Mouse (Mus musculus): Measurements from ENCODE around the gene Cyba. TPM values are rescaled to one million over a fixed set of nuclear protein-coding genes. Genes with fewer than 3 reads are reported as not detected.

Gene Cyba
- total RNA-seq, 2 experiments from 2014 or later: 6.7 to 7.7 TPM

GRCm38 (mm10) chr8:122443262-122444006 is 10.7 kb upstream of the Cyba start, which contains the start of gene Mvd:
Mvd (minus strand) TSS chr8:122443422.
- intact Hi-C loops (cut with DNase I): loop anchor here (5.0 kb wide), 1 partner anchor 171 kb away; no protein-coding TSS in a partner anchor
- TF ChIP-seq CTCF (IDR thresholded peaks at IDR 0.05): peak; percentile 56
- DNase-seq: peak; percentile 99
- Histone ChIP-seq H3K27ac (peak within 1 kb of the TSS; percentile 94), H3K4me3 (peak within 1 kb of the TSS; percentile 82)

DNA sequence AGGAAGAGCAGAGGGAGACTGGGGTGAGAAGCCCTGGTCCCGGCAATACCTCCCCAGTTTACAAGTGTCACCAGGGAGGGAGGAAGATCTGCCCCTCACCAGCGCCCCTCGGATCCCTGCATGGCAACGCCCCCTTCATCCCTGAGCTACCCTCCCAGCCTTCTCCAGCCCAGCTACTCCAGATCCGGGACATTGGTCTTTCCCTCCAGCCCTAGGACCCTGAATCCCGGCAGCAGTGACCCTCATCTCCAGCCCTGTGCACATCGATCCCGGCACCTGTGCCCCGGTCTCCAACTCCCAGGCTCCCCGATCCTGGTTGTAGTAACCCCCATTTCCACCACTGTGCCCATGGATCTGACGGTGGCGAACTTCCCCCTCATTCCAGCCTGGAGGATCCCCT is 10.1 kb upstream of the Cyba start:
- DNase-seq: no peak
- Histone ChIP-seq H3K4me3 (peak overlapping the region; percentile 82), H3K27ac (peak overlapping the region; percentile 94)
- intact Hi-C loops (cut with DNase I): loop anchor here (5.0 kb wide), 1 partner anchor 170 kb away; no protein-coding TSS in a partner anchor
- no peak for TF ChIP-seq CTCF (IDR thresholded peaks at IDR 0.05)

DNA sequence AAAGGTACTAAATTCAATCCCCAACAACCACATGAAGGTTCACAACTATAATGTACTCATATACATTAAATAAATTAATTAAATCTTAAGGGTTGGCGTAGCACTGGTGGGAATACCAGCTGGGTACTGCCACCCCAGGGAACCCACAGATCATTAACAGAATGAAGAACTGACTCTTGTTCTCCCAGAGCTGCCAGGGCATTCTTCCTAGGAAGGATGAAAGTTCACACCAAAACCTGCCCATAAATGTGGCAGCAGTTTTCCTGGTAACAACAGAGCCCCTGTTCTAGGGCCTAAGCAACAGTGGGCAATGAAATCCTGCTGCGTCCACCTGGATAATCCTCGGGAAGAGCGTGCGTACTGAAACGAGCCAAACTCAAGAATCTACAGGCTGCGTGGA is 9.6 kb upstream of the Cyba start:
- no peak for DNase-seq
- H3K4me3 ChIP-seq: peak overlapping the region; percentile 82
- TF ChIP-seq CTCF (IDR thresholded peaks at IDR 0.05): no peak
- intact Hi-C loops (cut with DNase I): loop anchor here (5.0 kb wide), 1 partner anchor 170 kb away; no protein-coding TSS in a partner anchor
- peak overlapping the region; percentile 94; the same call in 1 of the 2 replicates for H3K27ac ChIP-seq

DNA sequence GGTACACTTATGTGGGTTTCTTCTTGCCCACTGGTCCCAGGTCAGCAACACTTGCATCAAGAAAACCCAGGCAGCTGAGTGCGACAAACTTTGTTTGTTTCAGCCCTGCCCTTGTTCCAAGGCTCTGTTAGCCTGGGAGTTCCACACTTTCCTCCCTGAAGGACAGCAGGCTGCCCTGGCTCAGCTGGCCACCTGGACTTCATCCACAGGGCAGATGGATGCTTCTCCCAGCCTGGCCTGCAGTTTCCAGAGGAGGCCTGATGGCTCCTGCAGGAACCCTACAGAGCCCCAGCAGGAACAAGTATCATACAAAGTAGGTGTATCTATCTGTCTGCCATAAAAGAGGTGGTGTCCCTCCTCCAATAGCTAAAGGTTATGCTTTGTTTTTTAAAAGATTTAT is 8.6 kb upstream of the Cyba start:
- intact Hi-C loops (cut with DNase I): loop anchor here (5.0 kb wide), 1 partner anchor 169 kb away; no protein-coding TSS in a partner anchor
- DNase-seq: no peak
- Histone ChIP-seq H3K27ac (no peak overlapping the region), H3K4me3 (no peak overlapping the region)
- no peak for TF ChIP-seq CTCF (IDR thresholded peaks at IDR 0.05)

DNA sequence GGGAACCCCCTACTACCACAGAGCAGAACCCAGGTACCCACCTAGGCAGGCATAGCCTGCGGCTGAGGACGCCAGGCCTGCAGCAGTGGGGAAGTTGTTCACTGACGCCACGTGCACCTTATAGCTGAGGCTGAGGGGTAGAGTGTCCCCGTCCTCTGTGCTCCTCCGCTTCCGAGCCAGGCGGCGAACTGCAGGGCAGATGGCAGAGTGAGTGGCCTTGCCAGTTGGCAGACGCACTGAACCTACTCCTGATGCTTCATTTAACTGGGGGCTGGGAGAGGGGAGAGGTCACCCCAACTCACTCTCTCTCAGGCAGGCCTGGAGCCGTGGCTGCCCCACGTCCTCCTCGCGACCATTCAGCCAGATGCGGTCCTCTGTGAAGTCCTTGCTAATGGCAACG is 6.6 kb upstream of the Cyba start:
- no peak for TF ChIP-seq CTCF (IDR thresholded peaks at IDR 0.05)
- H3K27ac ChIP-seq: no peak overlapping the region
- no peak for DNase-seq
- no peak overlapping the region for H3K4me3 ChIP-seq
- intact Hi-C loops (cut with DNase I): no loop called here

GRCm38 (mm10) chr8:122437708-122438331 is 5.1 kb upstream of the Cyba start:
- no peak for DNase-seq
- TF ChIP-seq CTCF (IDR thresholded peaks at IDR 0.05): no peak
- no peak overlapping the region for H3K27ac ChIP-seq
- H3K4me3 ChIP-seq: no peak overlapping the region
- intact Hi-C loops (cut with DNase I): no loop called here

- Histone ChIP-seq H3K4me3 (no peak overlapping the region), H3K27ac (no peak overlapping the region)
- intact Hi-C loops (cut with DNase I): no loop called here
- TF ChIP-seq CTCF (IDR thresholded peaks at IDR 0.05): no peak
- DNase-seq: no peak
These were observed 3.9 kb upstream of the Cyba start for GRCm38 (mm10) chr8:122436586-122437125.

- no peak for TF ChIP-seq CTCF (IDR thresholded peaks at IDR 0.05)
- no peak for DNase-seq
- H3K27ac ChIP-seq: no peak overlapping the region
- intact Hi-C loops (cut with DNase I): no loop called here
- no peak overlapping the region for H3K4me3 ChIP-seq
These were observed 3.4 kb upstream of the Cyba start for GRCm38 (mm10) chr8:122436146-122436545.

- intact Hi-C loops (cut with DNase I): no loop called here
- H3K27ac ChIP-seq: no peak overlapping the region
- peak; percentile 54 for TF ChIP-seq CTCF (IDR thresholded peaks at IDR 0.05)
- DNase-seq: no peak
- no peak overlapping the region for H3K4me3 ChIP-seq
These were observed 2.6 kb upstream of the Cyba start for GRCm38 (mm10) chr8:122435375-122435774.

DNA sequence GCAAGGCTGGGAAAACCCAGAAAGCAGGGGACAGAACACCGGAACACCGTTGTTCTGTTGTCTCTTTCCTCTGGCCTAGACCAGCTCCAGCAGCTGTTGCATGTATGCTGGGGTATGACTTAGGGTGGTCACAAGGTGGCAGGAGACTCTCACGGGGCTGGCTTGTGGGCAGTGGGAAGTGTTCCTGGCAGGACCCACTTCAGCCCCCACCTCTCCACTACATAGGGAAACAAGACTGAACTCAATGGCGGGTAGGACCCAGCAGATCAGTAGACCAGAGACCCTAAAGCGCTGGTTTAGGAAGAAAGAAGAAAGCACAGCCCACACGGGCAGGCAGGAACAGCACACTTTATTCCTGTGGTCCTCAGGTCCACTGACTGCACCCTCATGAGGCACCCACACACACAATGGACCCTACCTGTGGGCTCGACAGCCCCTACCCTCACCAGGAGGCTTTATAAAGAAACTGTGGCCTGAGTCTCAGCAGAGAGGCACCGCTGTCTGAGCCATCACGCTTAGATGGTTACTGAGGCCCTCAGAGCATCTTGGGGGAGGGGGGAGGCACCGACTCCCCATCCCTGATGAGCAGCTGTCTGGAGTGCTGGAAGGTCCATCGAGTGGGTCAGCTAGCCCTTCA is 657 bp upstream of the Cyba start:
- Histone ChIP-seq H3K27ac (peak overlapping the region; percentile 85), H3K4me3 (peak overlapping the region; percentile 85)
- DNase-seq: no peak
- intact Hi-C loops (cut with DNase I): no loop called here
- TF ChIP-seq CTCF (IDR thresholded peaks at IDR 0.05): peak; percentile 21; the same call in 1 of the 2 replicates

GRCm38 (mm10) chr8:122431694-122432442 is 862 bp downstream of the Cyba start:
- TF ChIP-seq CTCF (IDR thresholded peaks at IDR 0.05): no peak
- DNase-seq: no peak
- intact Hi-C loops (cut with DNase I): no loop called here
- H3K4me3 ChIP-seq: peak overlapping the region; percentile 85
- H3K27ac ChIP-seq: peak overlapping the region; percentile 85

GRCm38 (mm10) chr8:122430646-122431045 is 2.1 kb downstream of the Cyba start:
- no peak for DNase-seq
- no peak overlapping the region for H3K27ac ChIP-seq
- intact Hi-C loops (cut with DNase I): no loop called here
- no peak for TF ChIP-seq CTCF (IDR thresholded peaks at IDR 0.05)
- H3K4me3 ChIP-seq: no peak overlapping the region
